ENCODE assay signal across 13 mouse cellular contexts in genomic region chr19:14226521-14226920, GRCm38 (mm10).
DNase-seq lines count a peak whose midpoint lies in the region; ATAC-seq and TF ChIP-seq lines count a peak whose summit lies in the region.
"Had no signal": no experiment of that assay in that cellular context is flagged by ENCODE, and none has a peak within 500 bp of the region (broad histone marks: within the 10 kb centered on the region; RNA-seq: fewer than 3 reads in every experiment).

No protein-coding gene starts in this region.

- no peak overlapping the region for H3K27ac ChIP-seq in liver, adult 2 months (replicated peaks; ENCODE audit: insufficient read depth, low read depth, low read length)
- H3K27ac ChIP-seq in liver, postnatal 0 days (ENCODE audit: low read depth) = no peak overlapping the region
- no peak overlapping the region for H3K27ac ChIP-seq in embryonic facial prominence, embryonic 11.5 days (replicated peaks; ENCODE audit: low read depth, low read length)
- H3K27ac ChIP-seq: embryonic facial prominence, embryonic 15.5 days; hindbrain, embryonic 10.5 days; neural tube, embryonic 15.5 days had no signal

- no peak overlapping the region for H3K4me2 ChIP-seq in liver, postnatal 0 days (ENCODE audit: low read depth, low read length)
- no peak overlapping the region for H3K4me2 ChIP-seq in embryonic facial prominence, embryonic 11.5 days (ENCODE audit: low read depth, low read length)
- H3K4me2 ChIP-seq: embryonic facial prominence, embryonic 15.5 days; neural tube, embryonic 15.5 days had no signal

- H3K4me1 ChIP-seq in liver, adult 2 months (ENCODE audit: control insufficient read depth, insufficient read depth, low read length) = no peaks in the 10 kb centered on the region; the same call in 1 of the 2 replicates
- H3K4me1 ChIP-seq in liver, postnatal 0 days (ENCODE audit: insufficient read depth) = no peaks in the 10 kb centered on the region
- no peaks in the 10 kb centered on the region for H3K4me1 ChIP-seq in embryonic facial prominence, embryonic 11.5 days (ENCODE audit: control insufficient read depth, insufficient read depth, low read length)
- H3K4me1 ChIP-seq: embryonic facial prominence, embryonic 15.5 days; hindbrain, embryonic 10.5 days; neural tube, embryonic 15.5 days had no signal

- TF ChIP-seq POLR2A in liver, adult 2 months (IDR thresholded peaks at IDR 0.05; ENCODE audit: extremely low read depth, insufficient read depth, low read length) = no peak

- H3K27me3 ChIP-seq in liver, adult 2 months (ENCODE audit: control insufficient read depth, insufficient read depth, low read length) = no peaks in the 10 kb centered on the region
- no peaks in the 10 kb centered on the region for H3K27me3 ChIP-seq in liver, postnatal 0 days (ENCODE audit: insufficient read depth, low read length)
- H3K27me3 ChIP-seq in embryonic facial prominence, embryonic 11.5 days (ENCODE audit: control insufficient read depth, insufficient read depth, low read length) = no peaks in the 10 kb centered on the region
- H3K27me3 ChIP-seq: embryonic facial prominence, embryonic 15.5 days; neural tube, embryonic 15.5 days had no signal

- no peaks in the 10 kb centered on the region for H3K36me3 ChIP-seq in liver, adult 2 months (ENCODE audit: control insufficient read depth, insufficient read depth, low read length)
- no peaks in the 10 kb centered on the region for H3K36me3 ChIP-seq in liver, postnatal 0 days (replicated peaks; ENCODE audit: insufficient read depth, low read length)
- no peaks in the 10 kb centered on the region for H3K36me3 ChIP-seq in embryonic facial prominence, embryonic 11.5 days (replicated peaks; ENCODE audit: control insufficient read depth, insufficient read depth, low read depth, low read length)
- H3K36me3 ChIP-seq: embryonic facial prominence, embryonic 15.5 days; hindbrain, embryonic 10.5 days; neural tube, embryonic 15.5 days had no signal

- H3K9ac ChIP-seq in liver, adult 2 months (ENCODE audit: low read depth, low read length) = no peak overlapping the region
- H3K9ac ChIP-seq in liver, postnatal 0 days (replicated peaks) = no peak overlapping the region
- H3K9ac ChIP-seq in embryonic facial prominence, embryonic 11.5 days (replicated peaks; ENCODE audit: low read length) = no peak overlapping the region
- H3K9ac ChIP-seq: embryonic facial prominence, embryonic 15.5 days; forebrain, postnatal 0 days; neural tube, embryonic 15.5 days had no signal

- H3K9me3 ChIP-seq in liver, postnatal 0 days (ENCODE audit: low read length) = no peaks in the 10 kb centered on the region
- H3K9me3 ChIP-seq in embryonic facial prominence, embryonic 11.5 days (replicated peaks; ENCODE audit: control insufficient read depth, low read length) = no peaks in the 10 kb centered on the region
- H3K9me3 ChIP-seq: embryonic facial prominence, embryonic 15.5 days; hindbrain, embryonic 10.5 days; neural tube, embryonic 15.5 days had no signal

- no peak for TF ChIP-seq CTCF in liver, adult 2 months (IDR thresholded peaks at IDR 0.05; ENCODE audit: low read depth, low read length)
- no peak for TF ChIP-seq CTCF in liver, postnatal 0 days (IDR thresholded peaks at IDR 0.05; ENCODE audit: low read depth)

- DNase-seq in liver, adult 2 months (ENCODE audit: extremely low read depth, low read depth, low spot score) = peak; percentile 92
- no peak for DNase-seq in liver, postnatal 0 days
- peak; percentile 25 for DNase-seq in embryonic facial prominence, embryonic 11.5 days (ENCODE audit: low spot score)
- peak; percentile 68 for DNase-seq in gonadal fat pad, adult 2 months (ENCODE audit: low read depth)
- no peak for DNase-seq in kidney, postnatal 25 days
- no peak for DNase-seq in kidney, postnatal 36 days
- no peak for DNase-seq in urinary bladder, postnatal 36 days (ENCODE audit: low spot score in 2 of 2)
- DNase-seq: cerebellum, adult 9-10 months; kidney, postnatal 10 days had no signal

- ATAC-seq in liver, postnatal 0 days = no peak
- ATAC-seq in embryonic facial prominence, embryonic 11.5 days (replicated peaks; ENCODE audit: insufficient number of reproducible peaks, low FRiP score, low TSS enrichment, low read depth) = no peak

- no peaks in the 10 kb centered on the region for H3K79me2 ChIP-seq in liver, adult 2 months (ENCODE audit: control insufficient read depth, insufficient read depth, low read length)

- no peak for TF ChIP-seq EP300 in liver, postnatal 0 days (IDR thresholded peaks at IDR 0.05; ENCODE audit: low read depth)

- H3K4me3 ChIP-seq in liver, adult 2 months (ENCODE audit: insufficient read depth, low read depth, low read length) = no peak overlapping the region
- H3K4me3 ChIP-seq in liver, postnatal 0 days (ENCODE audit: low read depth, low read length) = no peak overlapping the region
- H3K4me3 ChIP-seq in embryonic facial prominence, embryonic 11.5 days (ENCODE audit: low read depth, low read length) = no peak overlapping the region
- H3K4me3 ChIP-seq: embryonic facial prominence, embryonic 15.5 days; hindbrain, embryonic 10.5 days; neural tube, embryonic 15.5 days had no signal

Comparison
In these comparisons a context has a peak if more than half of its experiments do, and no peak if none do; other contexts are left out.
1. DNase-seq: peak in liver, adult 2 months (single experiment), embryonic facial prominence, embryonic 11.5 days (single experiment) and gonadal fat pad, adult 2 months (single experiment); none in liver, postnatal 0 days (single experiment), kidney, postnatal 25 days (0 of 2), kidney, postnatal 36 days (0 of 2) and urinary bladder, postnatal 36 days (0 of 2).